Mouse (Mus musculus) small intestine, adult 2 months (tissue): ENCODE results near the gene Ndufv3. TPM values are rescaled to one million over a fixed set of nuclear protein-coding genes. Genes with fewer than 3 reads are reported as not detected.

Experiments
- H3K27ac ChIP-seq: fragments of 200-500 bp; 2 replicates; pipeline ENCODE4 v1.5.1; 2012; ENCODE audit warnings: low read depth, low read length, control low read depth, inconsistent platforms; ENCODE audit not compliant: insufficient read depth
- H3K27me3 ChIP-seq: fragments of 200-500 bp; 2 replicates; pipeline ENCODE4 v1.6.1; 2012; ENCODE audit warnings: mild to moderate bottlenecking, moderate library complexity, low read length, inconsistent platforms; ENCODE audit not compliant: control insufficient read depth, insufficient read depth
- H3K36me3 ChIP-seq: fragments of 200-500 bp; 2 replicates; pipeline ENCODE4 v1.6.1; 2012; ENCODE audit warnings: mild to moderate bottlenecking, low read length, control low read depth, inconsistent platforms; ENCODE audit not compliant: control insufficient read depth, insufficient read depth
- H3K4me1 ChIP-seq: fragments of 200-500 bp; 2 replicates; pipeline ENCODE4 v1.6.1; 2012; ENCODE audit warnings: low read length, inconsistent platforms, mixed read lengths; ENCODE audit not compliant: control insufficient read depth, insufficient read depth, insufficient read length
- H3K4me3 ChIP-seq: fragments of 200-500 bp; 2 replicates; pipeline ENCODE4 v1.5.1; 2012; ENCODE audit warnings: low read depth, mild to moderate bottlenecking, control low read depth, inconsistent platforms, low read length, moderate library complexity
- CTCF ChIP-seq: fragments of 200-500 bp; IDR thresholded peaks from 2 replicates; pipeline ENCODE4 v1.5.1; 2012; ENCODE audit warnings: low read depth, mild to moderate bottlenecking, control low read depth, inconsistent platforms, low read length, moderate library complexity, mixed read lengths; ENCODE audit not compliant: insufficient replicate concordance, insufficient read length; ENCODE audit errors: extremely low read depth
- POLR2A ChIP-seq: fragments of 200-500 bp; IDR thresholded peaks from 2 replicates; pipeline ENCODE4 v1.6.1; 2012; ENCODE audit warnings: low read depth, mild to moderate bottlenecking, control low read depth, inconsistent platforms, low read length, moderate library complexity
- WGBS: fragments of 180-500 bp; shearing (Covaris S2); methylation state at CpG from one replicate; pipeline ENCODE4 v1.1.7; 2018; 5-methylcytosine and 5-hydroxymethylcytosine counted together
- polyA plus RNA-seq: library from polyadenylated mRNA; depleted of rRNA; stranded (reverse); fragments of >200 nt; gene quantifications from 2 replicates; pipeline ENCODE4 v1.2.3, GENCODE M21; 2012

Ndufv3 gene
- polyA plus RNA-seq, 1 experiment: 168 TPM

DNA sequence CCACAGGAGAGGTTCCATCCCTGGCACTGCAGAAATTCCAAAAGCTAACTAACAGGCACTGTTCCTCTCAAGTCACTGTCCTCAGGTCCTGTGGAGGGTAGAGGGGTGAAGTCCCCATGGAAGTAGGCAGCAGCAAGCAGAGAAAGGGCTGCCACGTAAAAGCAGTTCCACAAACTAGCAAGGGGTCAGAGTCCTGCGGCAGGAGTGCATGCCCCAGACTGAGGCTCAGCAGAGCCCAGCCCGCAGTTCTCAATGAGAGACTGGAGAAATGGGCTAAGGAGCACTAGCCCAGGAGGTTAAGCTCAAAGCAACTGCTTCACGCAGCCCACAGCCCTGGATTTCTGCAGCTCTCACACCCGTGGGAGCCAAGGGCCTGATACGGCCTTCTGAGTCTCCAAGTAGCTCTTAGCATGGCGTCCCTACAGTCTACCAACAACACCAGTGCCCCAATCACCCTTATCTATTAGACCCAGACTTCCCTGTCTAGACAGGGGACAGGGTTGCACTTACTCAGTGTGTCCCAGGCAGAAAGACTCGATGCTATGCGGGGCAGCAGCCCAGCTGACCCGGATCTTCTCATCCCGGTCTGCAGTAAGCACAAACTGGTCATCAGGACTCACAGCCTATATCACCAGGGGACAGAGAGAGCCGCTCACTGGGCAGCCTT is 17.5 kb upstream of the Ndufv3 start:
- H3K4me1 ChIP-seq: 0 out of 2 replicates have a peak, but pooled peaks cover 2% of the 10 kb centered on the region
- H3K4me3 ChIP-seq: no peak overlapping the region
- no peak overlapping the region for H3K27ac ChIP-seq
- WGBS: 82% methylated on average over 12 of the region's 12 CpGs
- no peaks in the 10 kb centered on the region for H3K27me3 ChIP-seq
- no peak for TF ChIP-seq POLR2A
- no peak for TF ChIP-seq CTCF
- H3K36me3 ChIP-seq: peaks cover 45% of the 10 kb centered on the region; the same call in 1 of the 2 replicates

DNA sequence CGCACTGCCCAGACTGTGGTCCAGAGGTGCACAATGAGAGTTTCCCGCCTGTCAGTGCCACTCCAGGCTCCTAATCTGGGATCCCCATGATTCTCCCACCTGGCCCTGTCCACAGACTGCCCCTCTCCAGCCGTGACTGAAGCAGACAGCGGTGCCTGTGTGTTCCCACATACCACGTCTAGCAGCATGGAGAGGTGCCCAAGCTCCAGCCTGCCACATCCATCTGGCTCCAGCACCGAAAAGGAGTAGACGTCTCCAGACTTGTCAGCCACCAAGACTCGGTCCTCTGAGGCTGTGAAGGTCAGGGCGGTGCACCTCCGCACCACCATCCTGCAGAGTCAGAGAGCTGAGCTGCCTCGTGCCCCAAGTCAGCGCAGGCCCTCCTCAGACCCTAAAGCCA is 16.6 kb upstream of the Ndufv3 start:
- 94% methylated on average over 12 of the region's 12 CpGs for WGBS
- Histone ChIP-seq H3K4me1 (0 out of 2 replicates have a peak, but pooled peaks cover 2% of the 10 kb centered on the region), H3K27me3 (no peaks in the 10 kb centered on the region), H3K36me3 (peaks cover 40% of the 10 kb centered on the region; the same call in 1 of the 2 replicates), H3K4me3 (no peak overlapping the region), H3K27ac (no peak overlapping the region)
- TF ChIP-seq POLR2A: no peak
- no peak for TF ChIP-seq CTCF

DNA sequence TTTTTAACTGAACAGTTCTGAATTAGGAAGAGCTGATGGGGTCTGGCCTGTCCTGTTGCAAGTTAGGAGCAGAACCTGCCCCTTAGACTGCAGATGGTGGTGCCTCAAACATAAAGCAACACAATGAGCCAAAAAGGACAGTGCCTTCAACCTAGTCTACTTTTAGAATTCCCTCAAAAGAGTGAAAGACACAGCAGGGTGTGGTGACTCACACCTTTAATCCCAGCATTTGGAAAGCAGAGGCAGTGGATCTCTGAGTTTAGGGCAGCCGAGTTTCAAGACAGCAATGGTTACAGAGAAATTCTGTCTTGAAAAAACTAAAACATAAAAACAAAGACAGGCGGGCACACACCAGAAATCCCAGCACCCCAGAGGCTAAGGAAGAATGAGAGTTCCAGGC is 16.0 kb upstream of the Ndufv3 start:
- peaks cover 39% of the 10 kb centered on the region for H3K36me3 ChIP-seq
- H3K27me3 ChIP-seq: no peaks in the 10 kb centered on the region
- no peak overlapping the region for H3K27ac ChIP-seq
- no peak overlapping the region for H3K4me3 ChIP-seq
- H3K4me1 ChIP-seq: 0 out of 2 replicates have a peak, but pooled peaks cover 2% of the 10 kb centered on the region
- WGBS: 93% methylated on average over 2 of the region's 2 CpGs
- TF ChIP-seq CTCF: no peak
- TF ChIP-seq POLR2A: no peak

DNA sequence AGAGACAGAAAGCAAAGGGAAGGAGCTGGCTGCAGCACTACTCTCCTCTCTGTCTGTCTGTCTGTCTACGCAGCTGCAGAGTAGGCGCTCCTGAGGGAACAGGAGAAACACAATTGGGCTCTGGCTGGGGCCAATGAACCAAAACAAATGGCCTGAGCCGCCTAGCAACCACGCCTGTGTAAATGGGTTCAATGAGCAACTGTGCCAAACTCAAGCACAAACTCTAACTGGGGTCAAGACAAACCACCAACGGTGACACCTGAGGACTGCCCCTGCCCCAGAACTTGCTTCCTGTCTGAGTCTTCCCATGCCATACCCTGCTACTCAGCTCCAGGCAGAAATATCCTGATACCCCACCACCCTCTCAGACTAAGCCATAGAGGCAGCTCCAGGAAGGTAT is 14.9 kb upstream of the Ndufv3 start:
- H3K36me3 ChIP-seq: peaks cover 36% of the 10 kb centered on the region

DNA sequence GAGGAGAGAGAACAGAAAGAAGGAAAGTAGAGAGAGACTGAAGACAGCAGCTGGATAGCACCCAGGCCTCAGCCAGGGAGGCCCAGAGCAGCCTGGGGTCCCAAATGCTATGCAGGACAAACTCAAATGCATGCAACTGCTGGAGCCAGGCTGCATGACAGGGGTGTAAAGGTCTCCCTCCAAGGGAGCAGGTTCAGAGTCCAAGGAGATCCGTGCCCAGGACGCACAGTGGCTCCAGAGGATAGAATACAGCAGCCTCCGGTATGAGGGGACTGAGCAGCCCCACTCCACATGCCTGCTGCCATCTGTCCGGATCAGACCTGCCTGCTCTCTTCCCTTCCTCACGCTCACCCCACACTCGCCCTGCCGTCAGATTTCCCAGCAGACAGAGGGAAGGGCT is 13.6 kb upstream of the Ndufv3 start:
- 67% methylated on average over 7 of the region's 7 CpGs for WGBS
- Histone ChIP-seq H3K4me1 (0 out of 2 replicates have a peak, but pooled peaks cover 2% of the 10 kb centered on the region), H3K36me3 (peaks cover 31% of the 10 kb centered on the region), H3K27ac (no peak overlapping the region), H3K4me3 (no peak overlapping the region), H3K27me3 (no peaks in the 10 kb centered on the region)
- no peak for TF ChIP-seq POLR2A
- no peak for TF ChIP-seq CTCF

More for the DNA sequence above, 14.9 kb upstream of the Ndufv3 start:
- Histone ChIP-seq H3K27me3 (no peaks in the 10 kb centered on the region), H3K4me1 (0 out of 2 replicates have a peak, but pooled peaks cover 2% of the 10 kb centered on the region), H3K4me3 (no peak overlapping the region), H3K27ac (no peak overlapping the region)
- WGBS: 55% methylated on average over 5 of the region's 5 CpGs
- TF ChIP-seq POLR2A (no peak), CTCF (no peak)

DNA sequence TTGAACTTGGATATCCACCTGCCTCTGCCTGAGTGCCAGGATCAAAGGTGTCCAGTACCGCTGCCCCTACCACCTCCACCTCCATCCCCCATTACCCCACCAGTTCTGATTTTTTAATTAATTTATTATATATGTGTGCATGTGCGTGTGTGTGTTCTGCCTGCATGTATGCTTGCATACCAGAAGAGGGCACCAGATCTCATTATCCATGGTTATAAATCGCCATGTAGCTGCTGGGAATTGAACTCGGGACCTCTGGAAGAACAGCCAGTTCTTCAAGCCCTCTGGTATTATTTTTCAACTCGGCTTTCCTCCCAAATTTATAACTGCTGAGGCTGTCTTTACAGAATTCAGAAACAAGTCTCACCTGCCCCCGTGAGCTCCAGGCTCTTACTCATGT is 9.0 kb upstream of the Ndufv3 start:
- TF ChIP-seq POLR2A: no peak
- TF ChIP-seq CTCF: no peak
- H3K27me3 ChIP-seq: no peaks in the 10 kb centered on the region
- 95% methylated on average over 6 of the region's 6 CpGs for WGBS

DNA sequence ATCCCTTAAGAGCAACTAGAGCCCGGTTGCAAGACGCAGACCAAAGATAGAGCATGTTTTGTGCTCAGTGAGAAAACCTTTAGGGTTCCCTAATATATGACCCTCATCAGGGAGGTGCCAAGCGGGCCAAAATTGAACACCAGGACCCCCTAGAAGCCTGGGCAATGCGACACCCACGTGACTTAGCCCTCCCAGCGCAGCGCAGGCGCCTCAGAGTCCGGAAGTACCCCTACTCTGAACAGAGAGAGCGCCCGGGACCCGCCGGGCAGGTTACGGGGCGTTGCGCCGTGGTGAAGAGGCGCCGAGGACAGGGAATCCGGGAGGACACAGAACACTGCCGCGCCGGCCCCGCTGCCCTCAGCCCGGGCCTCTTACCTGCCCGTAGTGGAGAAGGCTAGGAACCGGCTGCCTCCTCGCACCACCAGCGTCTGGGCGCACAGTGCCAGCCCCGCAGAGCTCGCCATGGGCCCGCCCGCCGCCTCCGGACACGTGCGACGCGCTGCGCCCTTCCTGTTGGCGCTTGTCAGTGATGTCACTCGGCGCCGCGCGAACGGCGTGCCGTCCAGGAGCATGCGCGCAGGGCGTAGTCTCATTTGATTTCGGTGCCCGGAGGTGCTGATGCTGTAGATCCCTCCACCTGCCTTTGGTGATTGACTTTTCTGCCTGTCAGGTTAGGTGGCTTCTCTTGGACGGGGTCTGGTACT is 8.0 kb upstream of the Ndufv3 start:
- TF ChIP-seq CTCF (no peak), POLR2A (0 out of 2 replicates have a peak, but pooled peaks have one; percentile 7)
- H3K27ac ChIP-seq: no peak overlapping the region
- H3K27me3 ChIP-seq: no peaks in the 10 kb centered on the region
- peaks cover 4% of the 10 kb centered on the region; the same call in 1 of the 2 replicates for H3K4me1 ChIP-seq
- under 1% methylated on average over 56 of the region's 56 CpGs for WGBS
- H3K4me3 ChIP-seq: peak overlapping the region; percentile 87
- H3K36me3 ChIP-seq: peaks cover 10% of the 10 kb centered on the region

More for the DNA sequence above, 9.0 kb upstream of the Ndufv3 start:
- Histone ChIP-seq H3K4me3 (no peak overlapping the region), H3K4me1 (0 out of 2 replicates have a peak, but pooled peaks cover 2% of the 10 kb centered on the region), H3K27ac (no peak overlapping the region), H3K36me3 (peaks cover 12% of the 10 kb centered on the region)
